Mouse (Mus musculus): ENCODE measurements around the gene Selenom. TPM values are rescaled to one million over a fixed set of nuclear protein-coding genes. Genes with fewer than 3 reads are reported as not detected.

Gene Selenom
- polyA plus RNA-seq, 1 experiment from 2014 or later: 99.2 TPM

DNA sequence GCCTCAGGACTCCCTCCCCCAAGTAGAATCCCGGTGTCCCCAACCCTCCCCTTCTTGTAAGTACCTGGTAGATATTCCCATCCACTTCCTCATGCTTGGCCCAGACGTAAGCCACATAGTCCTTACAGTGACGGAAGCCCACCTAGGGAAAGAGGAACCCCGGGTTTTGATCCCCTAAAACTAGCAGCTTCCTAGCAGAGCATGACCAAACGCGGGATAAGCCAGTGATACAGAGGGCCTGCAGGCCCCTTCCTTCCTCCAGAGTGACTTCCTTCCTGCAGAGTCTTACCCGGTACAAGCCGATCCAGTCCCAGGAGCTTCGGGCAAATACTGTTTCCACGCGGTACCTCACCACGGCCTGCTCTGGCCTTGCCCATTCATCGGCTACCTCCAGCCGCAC, 19.0 kb upstream of the Selenom start:
- 74% methylated on average over 14 of the region's 14 CpGs for WGBS
- H3K9ac ChIP-seq: no peak overlapping the region
- no peak overlapping the region for H3K4me2 ChIP-seq
- no peak overlapping the region for H3K4me3 ChIP-seq
- H3K36me3 ChIP-seq: no peaks in the 10 kb centered on the region
- no peaks in the 10 kb centered on the region for H3K4me1 ChIP-seq
- ATAC-seq (ENCODE audit: borderline replicate concordance, extremely low read depth, low FRiP score, low TSS enrichment): no peak
- H3K27me3 ChIP-seq: no peaks in the 10 kb centered on the region
- no peaks in the 10 kb centered on the region for H3K9me3 ChIP-seq
- H3K27ac ChIP-seq: no peak overlapping the region

- H3K4me3 ChIP-seq: no peak overlapping the region
- H3K9ac ChIP-seq: no peak overlapping the region
- H3K27me3 ChIP-seq: no peaks in the 10 kb centered on the region
- no peaks in the 10 kb centered on the region for H3K4me1 ChIP-seq
- 32% methylated on average over 5 of the region's 5 CpGs for WGBS
- no peak for ATAC-seq (ENCODE audit: borderline replicate concordance, extremely low read depth, low FRiP score, low TSS enrichment)
- H3K36me3 ChIP-seq: no peaks in the 10 kb centered on the region
- H3K9me3 ChIP-seq: no peaks in the 10 kb centered on the region
- H3K27ac ChIP-seq: peak overlapping the region; percentile 50
- no peak overlapping the region for H3K4me2 ChIP-seq
Measured at GRCm38 (mm10) chr11:3496756-3497155, 17.7 kb upstream of the Selenom start.

DNA sequence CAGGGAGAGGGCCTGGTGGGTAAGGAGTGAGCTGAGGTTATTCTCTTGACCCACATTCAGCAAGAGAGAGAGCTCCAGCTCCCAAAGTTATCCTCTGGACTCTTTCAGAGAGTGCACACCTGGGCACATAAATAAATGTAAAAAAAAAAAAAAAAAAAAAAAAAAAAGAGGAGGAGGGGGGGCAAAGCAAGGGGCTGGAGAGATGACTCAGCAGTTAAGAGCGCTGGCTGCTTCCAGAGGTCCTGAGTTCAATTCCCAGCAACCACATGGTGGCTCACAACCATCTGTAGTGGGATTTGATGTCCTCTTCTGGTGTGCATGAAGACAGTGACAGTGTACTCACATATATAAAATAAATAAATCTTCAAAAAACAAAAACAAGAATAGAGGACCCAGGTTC, 17.2 kb upstream of the Selenom start:
- Histone ChIP-seq H3K4me1 (no peaks in the 10 kb centered on the region), H3K27ac (peak overlapping the region; percentile 50), H3K9me3 (no peaks in the 10 kb centered on the region), H3K9ac (no peak overlapping the region), H3K36me3 (no peaks in the 10 kb centered on the region), H3K4me2 (no peak overlapping the region), H3K27me3 (no peaks in the 10 kb centered on the region), H3K4me3 (no peak overlapping the region)
- 63% methylated on average over 1 of the region's 1 CpGs for WGBS
- ATAC-seq (ENCODE audit: borderline replicate concordance, extremely low read depth, low FRiP score, low TSS enrichment): no peak

- H3K27ac ChIP-seq: no peak overlapping the region
- WGBS: 59% methylated on average over 17 of the region's 17 CpGs
- no peaks in the 10 kb centered on the region for H3K36me3 ChIP-seq
- no peak overlapping the region for H3K9ac ChIP-seq
- H3K4me3 ChIP-seq: no peak overlapping the region
- H3K4me1 ChIP-seq: 0 out of 2 replicates have a peak, but pooled peaks cover 3% of the 10 kb centered on the region
- H3K9me3 ChIP-seq: no peaks in the 10 kb centered on the region
- no peak overlapping the region for H3K4me2 ChIP-seq
- no peak for ATAC-seq (ENCODE audit: borderline replicate concordance, extremely low read depth, low FRiP score, low TSS enrichment)
- H3K27me3 ChIP-seq: no peaks in the 10 kb centered on the region
Measured at GRCm38 (mm10) chr11:3502057-3502456, 12.4 kb upstream of the Selenom start.

- Histone ChIP-seq H3K27ac (no peak overlapping the region), H3K4me2 (no peak overlapping the region), H3K9ac (no peak overlapping the region), H3K4me3 (no peak overlapping the region), H3K4me1 (0 out of 2 replicates have a peak, but pooled peaks cover 3% of the 10 kb centered on the region), H3K27me3 (no peaks in the 10 kb centered on the region), H3K9me3 (no peaks in the 10 kb centered on the region), H3K36me3 (no peaks in the 10 kb centered on the region)
- no peak for ATAC-seq (ENCODE audit: borderline replicate concordance, extremely low read depth, low FRiP score, low TSS enrichment)
- WGBS: 73% methylated on average over 18 of the region's 18 CpGs
Measured at GRCm38 (mm10) chr11:3502459-3503072, 11.9 kb upstream of the Selenom start.

- Histone ChIP-seq H3K4me1 (0 out of 2 replicates have a peak, but pooled peaks cover 3% of the 10 kb centered on the region), H3K27me3 (no peaks in the 10 kb centered on the region), H3K4me2 (peak overlapping the region; percentile 29), H3K27ac (no peak overlapping the region), H3K9ac (peak overlapping the region; percentile 14; the same call in 1 of the 2 replicates), H3K9me3 (no peaks in the 10 kb centered on the region), H3K4me3 (peak overlapping the region; percentile 19; the same call in 1 of the 2 replicates), H3K36me3 (no peaks in the 10 kb centered on the region)
- no peak for ATAC-seq (ENCODE audit: borderline replicate concordance, extremely low read depth, low FRiP score, low TSS enrichment)
- WGBS: 49% methylated on average over 11 of the region's 11 CpGs
Measured at GRCm38 (mm10) chr11:3503755-3504693, 10.5 kb upstream of the Selenom start.

- no peak overlapping the region for H3K4me2 ChIP-seq
- no peaks in the 10 kb centered on the region for H3K36me3 ChIP-seq
- no peak for ATAC-seq (ENCODE audit: borderline replicate concordance, extremely low read depth, low FRiP score, low TSS enrichment)
- H3K27me3 ChIP-seq: no peaks in the 10 kb centered on the region
- H3K9ac ChIP-seq: no peak overlapping the region
- no peak overlapping the region for H3K4me3 ChIP-seq
- H3K4me1 ChIP-seq: 0 out of 2 replicates have a peak, but pooled peaks cover 3% of the 10 kb centered on the region
- 23% methylated on average over 7 of the region's 7 CpGs for WGBS
- H3K27ac ChIP-seq: no peak overlapping the region
- H3K9me3 ChIP-seq: no peaks in the 10 kb centered on the region
Measured at GRCm38 (mm10) chr11:3508226-3508625, 6.3 kb upstream of the Selenom start.

GRCm38 (mm10) chr11:3509181-3510085, 5.1 kb upstream of the Selenom start:
- no peak overlapping the region for H3K4me2 ChIP-seq
- no peaks in the 10 kb centered on the region for H3K9me3 ChIP-seq
- H3K4me3 ChIP-seq: no peak overlapping the region
- H3K9ac ChIP-seq: no peak overlapping the region
- H3K27me3 ChIP-seq: no peaks in the 10 kb centered on the region
- H3K36me3 ChIP-seq: no peaks in the 10 kb centered on the region
- peaks cover 6% of the 10 kb centered on the region; the same call in 1 of the 2 replicates for H3K4me1 ChIP-seq
- ATAC-seq (ENCODE audit: borderline replicate concordance, extremely low read depth, low FRiP score, low TSS enrichment): no peak
- no peak overlapping the region for H3K27ac ChIP-seq
- 52% methylated on average over 8 of the region's 8 CpGs for WGBS

GRCm38 (mm10) chr11:3510321-3510720, 4.2 kb upstream of the Selenom start:
- Histone ChIP-seq H3K9me3 (no peaks in the 10 kb centered on the region), H3K4me2 (no peak overlapping the region), H3K9ac (no peak overlapping the region), H3K36me3 (no peaks in the 10 kb centered on the region), H3K27ac (no peak overlapping the region), H3K27me3 (no peaks in the 10 kb centered on the region), H3K4me1 (peaks cover 7% of the 10 kb centered on the region), H3K4me3 (no peak overlapping the region)
- no peak for ATAC-seq (ENCODE audit: borderline replicate concordance, extremely low read depth, low FRiP score, low TSS enrichment)
- WGBS: 74% methylated on average over 2 of the region's 2 CpGs

GRCm38 (mm10) chr11:3513291-3513690, 1.2 kb upstream of the Selenom start:
- Histone ChIP-seq H3K27me3 (no peaks in the 10 kb centered on the region), H3K4me3 (no peak overlapping the region), H3K9ac (no peak overlapping the region), H3K9me3 (no peaks in the 10 kb centered on the region), H3K27ac (no peak overlapping the region), H3K4me1 (peaks cover 30% of the 10 kb centered on the region), H3K4me2 (no peak overlapping the region), H3K36me3 (no peaks in the 10 kb centered on the region)
- ATAC-seq (ENCODE audit: borderline replicate concordance, extremely low read depth, low FRiP score, low TSS enrichment): no peak
- WGBS: 85% methylated on average over 6 of the region's 6 CpGs

GRCm38 (mm10) chr11:3515216-3515615, 732 bp downstream of the Selenom start:
- peak overlapping the region; percentile 57 for H3K4me3 ChIP-seq
- H3K9me3 ChIP-seq: no peaks in the 10 kb centered on the region
- peak overlapping the region; percentile 57 for H3K9ac ChIP-seq
- WGBS: 7% methylated on average over 4 of the region's 4 CpGs
- H3K27me3 ChIP-seq: no peaks in the 10 kb centered on the region
- peaks cover 30% of the 10 kb centered on the region for H3K4me1 ChIP-seq
- peaks cover 14% of the 10 kb centered on the region for H3K36me3 ChIP-seq
- ATAC-seq (ENCODE audit: borderline replicate concordance, extremely low read depth, low FRiP score, low TSS enrichment): peak; percentile 19; the same call in 1 of the 2 replicates
- H3K27ac ChIP-seq: no peak overlapping the region
- peak overlapping the region; percentile 77 for H3K4me2 ChIP-seq
